Mouse (Mus musculus) embryonic facial prominence, embryonic 11.5 days (tissue): ENCODE results near the gene Nlrc4. TPM values are rescaled to one million over a fixed set of nuclear protein-coding genes. Genes with fewer than 3 reads are reported as not detected.
"Not testable (repeated sequence)": the region's sequence is repeated elsewhere in the genome, so short reads cannot be mapped to it uniquely, and the experiment has no call there.

Source experiments
- ATAC-seq: fragments of 200-750 bp; cut with Nextera tagmentation; replicated peaks from 2 replicates; pipeline ENCODE4 v1.8.0; 2017; ENCODE audit warnings: low read depth; ENCODE audit not compliant: insufficient number of reproducible peaks, low FRiP score, low TSS enrichment
- DNase-seq: peaks from one replicate; pipeline ENCODE4 v3.0.0-alpha.2; 2015; ENCODE audit warnings: low spot score
- H3K27ac ChIP-seq: fragments of 300-500 bp; sonication (generic); replicated peaks from 2 replicates; pipeline ENCODE4 v1.5.1; 2014; ENCODE audit warnings: mild to moderate bottlenecking, low read depth, low read length, control low read depth
- H3K27me3 ChIP-seq: fragments of 300-500 bp; sonication (generic); 2 replicates; pipeline ENCODE4 v1.6.1; 2014; ENCODE audit warnings: mild to moderate bottlenecking, low read length, moderate library complexity, mixed read lengths; ENCODE audit not compliant: control insufficient read depth, insufficient read depth
- H3K36me3 ChIP-seq: fragments of 300-500 bp; sonication (generic); replicated peaks from 2 replicates; pipeline ENCODE4 v1.6.1; 2014; ENCODE audit warnings: low read depth, mild to moderate bottlenecking, low read length, moderate library complexity, mixed read lengths; ENCODE audit not compliant: control insufficient read depth, insufficient read depth
- H3K4me1 ChIP-seq: fragments of 300-500 bp; sonication (generic); 2 replicates; pipeline ENCODE4 v1.6.1; 2014; ENCODE audit warnings: low read length, mixed read lengths; ENCODE audit not compliant: control insufficient read depth, insufficient read depth
- H3K4me2 ChIP-seq: fragments of 300-500 bp; sonication (generic); 2 replicates; pipeline ENCODE4 v1.6.1; 2014; ENCODE audit warnings: low read depth, mild to moderate bottlenecking, control low read depth, low read length, moderate library complexity
- H3K4me3 ChIP-seq: fragments of 300-500 bp; sonication (generic); 2 replicates; pipeline ENCODE4 v1.5.1; 2014; ENCODE audit warnings: low read depth, low read length, control low read depth
- H3K9ac ChIP-seq: fragments of 300-500 bp; sonication (generic); replicated peaks from 2 replicates; pipeline ENCODE4 v1.6.1; 2014; ENCODE audit warnings: mild to moderate bottlenecking, control low read depth, low read length
- H3K9me3 ChIP-seq: fragments of 300-500 bp; sonication (generic); replicated peaks from 2 replicates; pipeline ENCODE4 v1.6.1; 2016; ENCODE audit warnings: mild to moderate bottlenecking, low read length, inconsistent platforms, mixed read lengths; ENCODE audit not compliant: control insufficient read depth
- WGBS: fragments of 180-500 bp; shearing (Covaris S2); extraction: QIAGEN DNeasy Blood & Tissue Kit; methylation state at CpG from one replicate; pipeline ENCODE4 v1.1.7; 2014; 5-methylcytosine and 5-hydroxymethylcytosine counted together
- polyA plus RNA-seq: library from polyadenylated mRNA; unstranded; fragments of >200 nt; fragmentation: Nextera tagmentation; extraction: Ambion mirVana; gene quantifications from 2 replicates; pipeline ENCODE4 v1.2.1, GENCODE M21; 2014

Gene Nlrc4
- polyA plus RNA-seq, 1 experiment from 2014 or later: 0.18 TPM

GRCm38 (mm10) chr17:74480361-74481069 is 21.6 kb upstream of the Nlrc4 start:
- WGBS: 87% methylated on average over 14 of the region's 14 CpGs
- ATAC-seq (no peak), DNase-seq (no peak)
- no peaks in the 10 kb centered on the region for H3K9me3 ChIP-seq
- no peak overlapping the region for H3K27ac ChIP-seq
- H3K4me2 ChIP-seq: no peak overlapping the region
- H3K4me1 ChIP-seq: no peaks in the 10 kb centered on the region
- H3K4me3 ChIP-seq: no peak overlapping the region
- H3K27me3 ChIP-seq: no peaks in the 10 kb centered on the region
- no peaks in the 10 kb centered on the region for H3K36me3 ChIP-seq
- H3K9ac ChIP-seq: no peak overlapping the region

GRCm38 (mm10) chr17:74470133-74470532 is 11.2 kb upstream of the Nlrc4 start:
- 79% methylated on average over 6 of the region's 6 CpGs for WGBS
- H3K27me3 ChIP-seq, H3K4me1 ChIP-seq, H3K9me3 ChIP-seq, H3K4me3 ChIP-seq, H3K36me3 ChIP-seq, H3K27ac ChIP-seq, DNase-seq, H3K9ac ChIP-seq, ATAC-seq, H3K4me2 ChIP-seq: not testable (repeated sequence)

- H3K27ac ChIP-seq, H3K36me3 ChIP-seq, DNase-seq, H3K9me3 ChIP-seq, H3K4me3 ChIP-seq, H3K27me3 ChIP-seq, H3K4me1 ChIP-seq, H3K4me2 ChIP-seq, H3K9ac ChIP-seq, ATAC-seq: not testable (repeated sequence)
- WGBS: 83% methylated on average over 2 of the region's 2 CpGs
These were observed 9.0 kb upstream of the Nlrc4 start for GRCm38 (mm10) chr17:74467981-74468380.

- Histone ChIP-seq H3K4me2 (no peak overlapping the region), H3K27ac (no peak overlapping the region), H3K4me3 (no peak overlapping the region), H3K4me1 (no peaks in the 10 kb centered on the region), H3K9me3 (no peaks in the 10 kb centered on the region), H3K9ac (no peak overlapping the region), H3K36me3 (no peaks in the 10 kb centered on the region), H3K27me3 (no peaks in the 10 kb centered on the region)
- no peak for ATAC-seq
- DNase-seq: no peak
These were observed 4.6 kb upstream of the Nlrc4 start for GRCm38 (mm10) chr17:74463510-74463909.

- H3K4me1 ChIP-seq: no peaks in the 10 kb centered on the region
- WGBS: 79% methylated on average over 10 of the region's 10 CpGs
These were observed 817 bp downstream of the Nlrc4 start for GRCm38 (mm10) chr17:74457972-74458677.

GRCm38 (mm10) chr17:74456825-74457224 is 2.1 kb downstream of the Nlrc4 start:
- H3K36me3 ChIP-seq: no peaks in the 10 kb centered on the region
- H3K27ac ChIP-seq: no peak overlapping the region
- H3K9ac ChIP-seq: no peak overlapping the region
- 92% methylated on average over 5 of the region's 5 CpGs for WGBS
- no peak overlapping the region for H3K4me2 ChIP-seq
- no peaks in the 10 kb centered on the region for H3K27me3 ChIP-seq
- no peak for DNase-seq
- H3K9me3 ChIP-seq: no peaks in the 10 kb centered on the region
- H3K4me3 ChIP-seq: no peak overlapping the region
- H3K4me1 ChIP-seq: no peaks in the 10 kb centered on the region
- no peak for ATAC-seq

More at GRCm38 (mm10) chr17:74457972-74458677, 817 bp downstream of the Nlrc4 start:
- no peak for DNase-seq
- no peak overlapping the region for H3K4me3 ChIP-seq
- H3K9ac ChIP-seq: no peak overlapping the region
- no peak overlapping the region for H3K27ac ChIP-seq
- no peaks in the 10 kb centered on the region for H3K36me3 ChIP-seq
- H3K4me2 ChIP-seq: no peak overlapping the region
- H3K9me3 ChIP-seq: no peaks in the 10 kb centered on the region
- no peak for ATAC-seq
- H3K27me3 ChIP-seq: no peaks in the 10 kb centered on the region

- no peak for DNase-seq
- Histone ChIP-seq H3K4me2 (no peak overlapping the region), H3K36me3 (no peaks in the 10 kb centered on the region), H3K4me1 (no peaks in the 10 kb centered on the region), H3K27me3 (no peaks in the 10 kb centered on the region), H3K27ac (no peak overlapping the region), H3K9me3 (no peaks in the 10 kb centered on the region), H3K9ac (no peak overlapping the region), H3K4me3 (no peak overlapping the region)
- 92% methylated on average over 4 of the region's 4 CpGs for WGBS
- ATAC-seq: no peak
These were observed 3.5 kb downstream of the Nlrc4 start for GRCm38 (mm10) chr17:74455426-74455825.

- Histone ChIP-seq H3K9me3 (no peaks in the 10 kb centered on the region), H3K4me1 (no peaks in the 10 kb centered on the region), H3K27ac (no peak overlapping the region), H3K27me3 (no peaks in the 10 kb centered on the region), H3K36me3 (no peaks in the 10 kb centered on the region), H3K4me2 (no peak overlapping the region), H3K4me3 (no peak overlapping the region), H3K9ac (no peak overlapping the region)
- ATAC-seq: no peak
- no peak for DNase-seq
- WGBS: 84% methylated on average over 1 of the region's 1 CpGs
These were observed 4.3 kb downstream of the Nlrc4 start for GRCm38 (mm10) chr17:74454660-74455059.
